Comparison of ENCODE assay signal across 10 mouse cellular contexts in the genomic region with DNA sequence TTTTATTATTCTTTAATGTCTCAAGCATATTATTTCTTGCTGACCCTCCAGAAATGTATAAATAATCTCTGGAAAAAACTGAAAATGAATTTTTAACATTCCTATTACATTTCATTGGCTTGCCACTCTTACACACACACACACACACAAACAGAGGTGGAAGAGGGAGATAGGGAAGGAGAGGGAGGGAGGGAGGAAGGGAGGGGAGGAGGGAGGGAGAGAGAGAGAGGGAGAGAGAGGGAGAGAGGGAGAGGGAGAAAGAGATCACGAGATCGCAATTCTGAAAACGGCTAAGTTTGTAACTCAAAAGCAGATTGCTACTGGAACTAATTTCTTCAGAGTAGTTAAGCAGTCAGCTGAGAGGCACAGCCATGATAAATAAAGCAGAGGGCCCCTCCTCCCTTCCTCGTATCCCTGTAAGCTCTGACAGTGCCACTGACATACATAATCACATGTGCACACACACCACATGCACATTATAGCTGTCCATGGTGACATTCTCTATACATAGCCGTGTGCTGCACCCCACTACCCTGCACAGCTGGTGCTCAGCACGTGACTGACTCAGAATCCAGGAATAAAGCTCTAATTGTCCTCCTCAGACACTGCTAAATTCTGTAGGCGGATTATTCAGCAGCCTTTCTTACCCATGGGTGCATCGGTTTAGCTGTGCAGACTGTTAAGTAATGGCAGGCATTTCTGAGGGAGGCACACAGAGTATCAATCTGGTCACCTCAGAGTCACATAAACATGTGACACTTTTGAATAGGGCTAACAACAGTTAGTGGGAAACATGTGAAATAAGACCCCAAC.
DNase-seq lines count a peak whose midpoint lies in the region; ATAC-seq lines count a peak whose summit lies in the region.
"Had no signal": no experiment of that assay in that cellular context is flagged by ENCODE, and none has a peak within 500 bp of the region (broad histone marks: within the 10 kb centered on the region; RNA-seq: fewer than 3 reads in every experiment).

No protein-coding gene starts in this region.

- no peaks in the 10 kb centered on the region for H3K9me3 ChIP-seq in kidney, embryonic 16.5 days (ENCODE audit: low read length)
- H3K9me3 ChIP-seq in hindbrain, embryonic 15.5 days: no peaks in the 10 kb centered on the region
- H3K9me3 ChIP-seq: liver, embryonic 12.5 days had no signal

- 0 out of 2 replicates have a peak, but pooled peaks have one; percentile 19 for ATAC-seq in kidney, embryonic 16.5 days (ENCODE audit: low FRiP score, low TSS enrichment)
- ATAC-seq in hindbrain, embryonic 15.5 days (ENCODE audit: low FRiP score, low read depth): peak; percentile 91
- ATAC-seq: liver, embryonic 12.5 days had no signal

- 55% methylated on average over 8 of the region's 8 CpGs for WGBS in kidney, embryonic 16.5 days
- WGBS in hindbrain, embryonic 15.5 days: 18% methylated on average over 8 of the region's 8 CpGs

- no peak overlapping the region for H3K27ac ChIP-seq in kidney, embryonic 16.5 days (ENCODE audit: low read length)
- H3K27ac ChIP-seq in hindbrain, embryonic 15.5 days (replicated peaks): peak overlapping the region; percentile 57
- H3K27ac ChIP-seq: liver, embryonic 12.5 days had no signal

- peaks cover 24% of the 10 kb centered on the region; the same call in 1 of the 2 replicates for H3K27me3 ChIP-seq in kidney, embryonic 16.5 days (ENCODE audit: insufficient read depth, low read length)
- peaks cover 23% of the 10 kb centered on the region; the same call in 1 of the 2 replicates for H3K27me3 ChIP-seq in hindbrain, embryonic 15.5 days

- H3K9ac ChIP-seq in kidney, embryonic 16.5 days (replicated peaks; ENCODE audit: low read length): no peak overlapping the region
- H3K9ac ChIP-seq in hindbrain, embryonic 15.5 days: no peak overlapping the region
- H3K9ac ChIP-seq: liver, embryonic 12.5 days had no signal

- H3K4me2 ChIP-seq in kidney, embryonic 16.5 days (replicated peaks; ENCODE audit: low read depth, low read length): no peak overlapping the region
- H3K4me2 ChIP-seq in hindbrain, embryonic 15.5 days: peak overlapping the region; percentile 30
- H3K4me2 ChIP-seq: liver, embryonic 12.5 days had no signal

- H3K36me3 ChIP-seq in kidney, embryonic 16.5 days (ENCODE audit: insufficient read depth, low read length): peaks cover 3% of the 10 kb centered on the region; the same call in 1 of the 2 replicates
- no peaks in the 10 kb centered on the region for H3K36me3 ChIP-seq in hindbrain, embryonic 15.5 days
- H3K36me3 ChIP-seq: liver, embryonic 12.5 days had no signal

- no peak for DNase-seq in kidney, postnatal 36 days
- DNase-seq in mesoderm, embryonic 11.5 days (ENCODE audit: low read depth, low spot score): peak; percentile 37
- peak; percentile 11 to 39 for DNase-seq in right cerebral cortex, postnatal 36 days (ENCODE audit: low spot score in 2 of 2)
- no peak for DNase-seq in gastrocnemius, postnatal 10 days
- no peak for DNase-seq in c-Kit-positive CD71-positive TER-119-positive erythroid progenitor cells, embryonic 14.5 days (ENCODE audit: low spot score)
- no peak for DNase-seq in thymus, postnatal 10 days (ENCODE audit: low spot score in 2 of 2)
- DNase-seq: heart, postnatal 14 days had no signal

- H3K4me3 ChIP-seq in kidney, embryonic 16.5 days (ENCODE audit: low read length): no peak overlapping the region
- H3K4me3 ChIP-seq in hindbrain, embryonic 15.5 days: no peak overlapping the region
- H3K4me3 ChIP-seq: liver, embryonic 12.5 days had no signal

- H3K4me1 ChIP-seq in kidney, embryonic 16.5 days (ENCODE audit: insufficient read depth, low read length): no peaks in the 10 kb centered on the region
- H3K4me1 ChIP-seq in hindbrain, embryonic 15.5 days (replicated peaks): 0 out of 2 replicates have a peak, but pooled peaks cover 4% of the 10 kb centered on the region
- H3K4me1 ChIP-seq: liver, embryonic 12.5 days had no signal

Comparison
In these comparisons a context has a peak if more than half of its experiments do, and no peak if none do; other contexts are left out.
1. DNase-seq: peak in mesoderm, embryonic 11.5 days (single experiment) and right cerebral cortex, postnatal 36 days (2 of 2); none in kidney, postnatal 36 days (0 of 2), gastrocnemius, postnatal 10 days (single experiment), c-Kit-positive CD71-positive TER-119-positive erythroid progenitor cells, embryonic 14.5 days (single experiment) and thymus, postnatal 10 days (0 of 2).